Mouse (Mus musculus) T-helper 1 cell (primary cell): ENCODE data around the gene Hist1h4f.

Experiments used
- in situ Hi-C: fragments of 300-600 bp; cut with MboI, MseI; formaldehyde crosslinking; loops from one replicate; pipeline ENCODE4 v1.15.1; 2025; ENCODE audit warnings: high pct_unique_total_duplicates

Hist1h4f gene

DNA sequence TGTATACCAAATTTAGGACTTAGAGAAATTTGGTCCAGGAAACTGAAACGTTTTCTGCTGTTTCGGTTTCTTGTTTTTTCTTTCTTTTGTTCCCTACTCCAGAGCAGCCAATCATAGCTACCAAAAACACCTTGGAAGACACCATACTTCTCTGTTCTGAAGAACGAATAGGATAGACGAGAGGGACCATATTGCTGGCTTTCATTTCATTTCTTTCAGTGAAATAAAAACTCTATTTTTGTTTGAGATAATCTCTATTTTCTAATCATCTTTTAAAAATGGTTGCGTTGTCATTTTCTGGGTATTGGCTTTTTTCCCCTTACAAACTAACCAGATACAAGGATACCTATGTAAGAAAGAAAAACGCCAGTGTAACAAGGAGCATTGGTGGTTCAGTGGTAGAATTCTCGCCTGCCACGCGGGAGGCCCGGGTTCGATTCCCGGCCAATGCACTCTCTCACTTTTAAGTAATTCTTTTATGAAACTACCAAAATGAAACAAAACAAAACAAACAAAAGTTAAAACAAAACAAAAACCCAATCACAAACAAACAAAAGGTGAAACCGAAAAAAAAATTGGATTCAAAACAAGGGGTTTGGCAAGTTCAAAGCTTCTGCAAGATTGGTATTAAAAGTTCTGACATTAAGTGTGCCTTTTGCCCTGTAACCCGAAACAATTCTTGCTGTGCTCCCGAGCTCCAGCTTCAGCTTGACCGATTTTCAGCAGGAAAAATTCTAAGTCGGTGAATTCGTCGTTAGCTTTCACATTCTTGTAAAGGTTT, 34.4 kb downstream of the Hist1h4f start:
- in situ Hi-C loops = no loop called here

DNA sequence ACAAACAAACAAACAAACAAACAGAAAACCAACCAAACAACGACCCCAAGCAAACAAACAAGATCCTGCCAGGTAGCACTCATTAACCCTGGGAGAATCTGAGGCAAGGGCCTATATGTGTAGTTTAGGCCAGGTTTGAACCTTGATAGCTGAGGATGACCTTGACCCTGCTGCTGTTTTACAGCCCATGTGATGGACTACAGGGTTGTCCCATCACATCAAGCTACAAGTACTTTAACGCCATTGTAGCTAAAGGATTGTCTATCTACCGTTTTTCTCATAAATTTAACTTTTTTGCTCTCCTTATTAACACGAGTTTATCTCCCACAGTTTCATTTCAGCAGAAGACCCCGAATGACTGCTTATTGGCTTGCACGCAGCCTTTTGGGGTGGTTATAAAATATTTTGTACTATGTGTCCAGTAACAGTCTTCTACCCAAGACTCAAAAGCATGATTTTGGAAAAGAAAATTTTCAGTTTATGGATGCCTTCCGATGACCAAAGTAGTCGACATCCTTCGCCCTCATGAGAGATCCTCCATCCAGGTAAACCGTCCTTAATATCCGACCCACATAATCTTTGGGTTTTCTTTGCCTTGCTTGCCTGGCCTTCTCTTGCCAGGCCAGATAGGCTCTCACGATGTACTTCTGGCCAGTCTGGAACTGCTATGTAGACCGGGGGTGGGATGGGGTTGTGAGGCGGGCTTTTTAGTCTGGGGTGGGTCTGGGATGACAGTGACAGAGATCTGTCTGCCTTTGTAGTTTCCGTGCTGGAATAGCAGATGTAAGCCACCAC, 35.4 kb downstream of the Hist1h4f start:
- in situ Hi-C loops = no loop called here

DNA sequence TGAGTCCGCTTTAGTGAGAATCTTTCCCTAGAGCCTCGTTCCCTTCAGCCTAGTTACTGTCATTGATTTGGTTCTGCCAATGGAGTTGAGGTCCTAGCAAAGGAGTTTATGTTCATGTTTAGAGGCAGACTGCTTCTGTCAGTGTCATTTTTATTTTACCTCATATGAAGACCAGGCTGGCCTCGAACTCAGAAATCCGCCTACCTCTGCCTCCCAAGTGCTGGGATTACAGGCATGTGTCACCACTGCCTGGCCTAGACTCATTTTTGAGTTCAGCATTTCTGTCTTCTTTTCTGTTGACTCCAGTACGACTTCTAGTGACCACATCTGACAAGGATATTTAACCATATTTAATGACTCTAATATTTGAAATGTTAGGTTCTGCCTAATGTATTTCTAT, 36.2 kb downstream of the Hist1h4f start:
- in situ Hi-C loops = no loop called here

DNA sequence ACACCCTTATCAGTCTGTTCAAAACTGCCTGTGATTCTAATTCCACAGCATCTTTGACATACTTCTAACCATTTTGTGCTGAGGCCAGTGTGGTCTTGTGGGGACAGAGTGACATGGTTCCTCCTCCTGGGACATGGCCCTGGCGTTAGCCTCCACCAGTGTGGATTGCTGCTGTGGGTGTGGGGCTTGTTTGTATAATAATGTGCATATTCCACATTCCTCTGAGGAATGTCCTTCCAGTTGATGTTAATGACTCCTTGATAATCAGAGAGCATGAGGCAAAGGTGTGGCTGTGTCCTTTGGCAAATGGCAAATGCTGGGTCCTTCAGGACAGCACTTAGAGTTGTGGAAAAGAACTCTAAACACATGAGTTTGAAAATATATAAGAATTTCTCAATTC, 37.9 kb downstream of the Hist1h4f start:
- in situ Hi-C loops = no loop called here

DNA sequence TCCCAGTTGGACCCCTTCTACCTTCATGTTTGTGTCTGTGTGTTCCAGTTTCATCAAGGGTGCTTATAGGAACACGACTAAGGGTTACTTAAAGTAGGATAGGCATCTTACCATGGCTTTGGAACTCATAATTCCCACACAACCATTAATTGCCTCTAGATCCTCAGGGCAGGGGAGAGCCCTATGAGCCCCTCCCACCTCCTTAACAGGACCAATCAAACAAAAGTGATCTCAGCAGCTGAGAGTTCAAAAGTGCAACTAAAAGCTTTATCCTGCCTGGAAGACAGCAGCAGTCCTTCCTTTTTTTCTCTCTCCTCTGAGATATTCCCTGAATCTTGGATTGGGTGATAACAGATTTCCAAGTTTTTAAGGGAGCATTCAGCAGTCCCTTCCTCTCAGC, 41.3 kb downstream of the Hist1h4f start:
- in situ Hi-C loops = no loop called here

DNA sequence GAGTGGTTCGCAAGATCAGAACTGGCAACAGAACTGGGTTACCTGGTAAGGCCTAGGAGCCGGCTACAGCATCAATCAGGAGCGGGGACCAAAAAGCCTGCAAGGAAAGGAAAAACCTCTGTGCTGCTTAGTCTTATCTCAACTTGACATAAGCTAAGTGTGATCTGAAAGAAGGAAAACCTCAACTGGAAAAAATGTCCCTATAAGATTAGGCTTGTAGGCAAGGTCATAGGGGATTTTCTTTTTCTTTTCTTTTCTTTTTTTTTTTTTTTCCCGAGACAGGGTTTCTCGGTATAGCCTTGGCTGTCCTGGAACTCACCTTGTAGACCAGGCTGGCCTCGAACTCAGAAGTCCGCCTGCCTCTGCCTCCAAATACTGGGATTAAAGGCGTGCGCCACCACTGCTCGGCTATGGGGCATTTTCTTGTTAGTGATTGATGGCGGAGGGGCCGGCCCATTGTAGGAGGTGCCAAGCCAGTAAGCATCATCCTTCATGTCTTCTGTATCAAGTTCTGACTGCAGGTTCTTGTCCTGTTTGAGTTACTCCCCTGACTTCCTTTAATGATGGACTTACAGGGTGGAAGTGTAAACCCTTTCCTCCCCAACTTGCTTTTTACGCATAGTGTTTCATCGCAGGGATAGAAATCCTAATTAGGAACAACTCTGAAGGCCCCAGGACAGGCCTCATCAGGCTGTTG, 44.5 kb downstream of the Hist1h4f start:
- in situ Hi-C loops = loop anchor here (5.0 kb wide), 1 partner anchor 1580 kb away; no protein-coding TSS in a partner anchor

DNA sequence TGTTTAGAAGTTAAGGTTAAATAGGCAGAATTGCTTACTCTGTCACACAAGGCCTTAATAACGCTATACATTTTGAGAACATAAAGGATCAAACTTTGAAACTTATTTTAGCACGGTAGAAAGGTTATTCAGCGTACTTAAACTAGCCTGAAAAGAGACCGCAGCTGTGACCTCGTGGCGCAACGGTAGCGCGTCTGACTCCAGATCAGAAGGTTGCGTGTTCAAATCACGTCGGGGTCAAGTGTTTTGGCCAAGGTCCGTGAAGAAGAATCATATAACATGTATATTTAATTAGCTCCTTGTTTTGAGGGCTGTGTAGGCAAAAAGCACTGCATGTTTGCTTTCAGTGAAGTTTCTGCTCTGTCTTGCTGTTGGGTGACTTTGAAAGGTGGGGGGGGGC, 45.1 kb downstream of the Hist1h4f start:
- in situ Hi-C loops = loop anchor here (5.0 kb wide), 1 partner anchor 1579 kb away; no protein-coding TSS in a partner anchor

DNA sequence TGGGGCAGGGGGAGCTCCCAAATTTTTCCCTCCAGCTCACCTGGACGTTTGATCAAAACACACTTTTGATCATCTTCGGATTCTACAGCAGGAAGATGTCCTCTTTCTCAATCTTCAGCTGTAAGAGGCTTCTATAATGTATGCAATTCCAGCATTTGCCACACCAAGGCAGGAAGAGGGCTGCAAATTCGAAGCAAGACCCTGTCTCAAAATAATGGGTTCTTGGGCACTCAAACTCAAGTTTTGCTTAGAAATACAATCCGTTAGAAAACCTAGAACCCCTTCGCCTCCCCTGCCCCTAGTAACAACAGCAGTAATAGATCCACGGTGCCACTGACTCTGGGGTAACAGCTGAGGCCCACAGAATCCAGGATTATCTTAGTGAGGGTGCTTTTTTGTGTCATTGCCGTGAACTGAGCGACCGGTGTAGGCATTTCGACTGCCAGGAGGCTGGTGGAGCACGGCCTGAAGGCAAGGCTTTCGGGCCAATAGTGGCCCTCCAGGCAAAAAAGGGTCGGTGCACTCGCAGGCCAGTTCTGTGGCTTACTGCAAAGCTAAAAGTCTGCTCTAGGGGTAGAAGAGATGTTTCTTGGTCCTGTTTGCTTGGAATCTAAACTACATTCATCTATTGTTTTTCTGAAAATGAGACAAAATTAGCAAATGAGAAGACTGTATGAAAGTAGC, 45.6 kb downstream of the Hist1h4f start:
- in situ Hi-C loops = loop anchor here (5.0 kb wide), 1 partner anchor 1579 kb away; no protein-coding TSS in a partner anchor

DNA sequence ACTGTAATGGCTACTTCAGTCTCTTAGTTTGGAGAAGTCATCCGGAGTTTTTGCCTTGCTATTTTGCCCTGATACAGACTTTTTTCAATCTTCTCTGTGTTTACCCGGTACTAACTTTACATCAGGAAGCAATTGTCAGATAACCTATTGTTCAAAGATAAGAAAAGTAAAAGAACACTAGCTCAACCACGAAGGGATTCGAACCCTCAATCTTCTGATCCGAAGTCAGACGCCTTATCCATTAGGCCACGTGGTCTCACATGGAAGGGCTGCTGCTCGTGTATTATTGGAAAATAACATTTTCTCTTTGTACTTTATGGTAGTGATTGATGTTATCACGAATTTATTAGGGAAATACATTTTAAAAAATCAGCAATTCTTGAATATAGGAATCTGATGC, 47.7 kb downstream of the Hist1h4f start:
- in situ Hi-C loops = no loop called here

DNA sequence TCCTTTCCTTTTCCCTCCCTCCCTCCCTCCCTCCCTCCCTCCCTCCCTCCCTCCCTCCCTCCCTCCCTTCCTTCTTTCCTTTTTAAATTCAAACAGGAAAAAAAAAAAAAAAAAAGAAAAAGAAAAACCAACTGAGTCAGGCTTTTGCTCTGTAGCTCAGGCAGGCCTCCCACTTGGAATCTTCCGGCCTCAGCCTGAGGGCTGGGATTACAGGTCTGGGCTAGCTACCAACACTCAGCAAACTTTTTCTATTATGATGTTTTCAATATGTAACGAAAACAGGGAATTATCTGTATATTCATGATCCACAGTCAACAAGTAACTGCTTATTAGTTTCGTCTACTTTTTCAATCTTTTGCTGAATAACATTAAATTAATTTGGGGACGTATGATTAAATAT, 48.5 kb downstream of the Hist1h4f start:
- in situ Hi-C loops = no loop called here

DNA sequence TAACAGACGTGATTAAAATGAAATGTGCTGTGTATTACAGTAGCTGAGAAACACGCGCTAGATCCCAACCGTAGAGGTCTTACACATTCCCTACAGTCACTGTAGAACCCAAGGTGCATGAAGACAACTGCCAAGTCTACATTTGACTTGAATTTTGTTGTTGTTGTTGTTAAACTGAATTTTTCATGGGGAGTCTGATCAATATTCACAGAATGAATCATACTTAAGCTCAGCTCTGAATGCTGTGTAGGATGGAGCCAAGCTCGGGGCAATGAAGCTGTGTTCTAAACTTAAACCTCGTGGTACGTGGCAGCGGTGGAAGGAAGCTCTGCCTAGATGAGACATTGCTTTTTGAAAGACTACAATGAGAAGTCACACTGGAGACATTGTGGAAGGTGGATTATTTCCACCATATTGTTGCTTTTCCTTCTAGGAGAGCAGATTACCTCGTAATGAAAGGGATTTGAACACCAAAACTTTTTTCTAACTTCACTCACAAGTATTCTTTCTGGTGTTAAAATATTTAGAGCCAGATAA, 49.3 kb downstream of the Hist1h4f start:
- in situ Hi-C loops = no loop called here

DNA sequence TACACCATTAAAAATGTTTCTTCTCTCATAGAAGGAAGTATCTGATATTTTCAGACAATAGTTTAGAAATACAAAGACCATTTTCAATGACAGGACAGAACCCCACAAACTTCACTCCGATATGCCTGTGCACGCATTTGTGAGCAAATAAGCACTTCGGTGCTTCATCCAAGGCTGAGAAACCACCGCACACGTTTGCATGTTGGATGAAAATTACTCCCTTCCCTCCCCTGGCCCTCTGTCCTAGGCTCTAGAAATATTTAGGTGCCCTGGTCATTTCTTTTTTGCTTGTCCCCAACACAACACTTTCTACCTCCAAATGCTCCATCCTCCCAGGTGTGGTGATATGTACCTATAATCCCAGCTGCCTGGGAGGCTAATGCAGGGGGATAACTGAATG, 49.9 kb downstream of the Hist1h4f start:
- in situ Hi-C loops = no loop called here
